Mouse (Mus musculus) ovary, adult 18-20 months (tissue): Measurements from ENCODE around the gene Svbp.

Source experiments
- DNase-seq: peaks from one replicate; pipeline ENCODE4 v3.0.0; 2022; ENCODE audit warnings: low spot score, mixed read lengths

Svbp gene

DNA sequence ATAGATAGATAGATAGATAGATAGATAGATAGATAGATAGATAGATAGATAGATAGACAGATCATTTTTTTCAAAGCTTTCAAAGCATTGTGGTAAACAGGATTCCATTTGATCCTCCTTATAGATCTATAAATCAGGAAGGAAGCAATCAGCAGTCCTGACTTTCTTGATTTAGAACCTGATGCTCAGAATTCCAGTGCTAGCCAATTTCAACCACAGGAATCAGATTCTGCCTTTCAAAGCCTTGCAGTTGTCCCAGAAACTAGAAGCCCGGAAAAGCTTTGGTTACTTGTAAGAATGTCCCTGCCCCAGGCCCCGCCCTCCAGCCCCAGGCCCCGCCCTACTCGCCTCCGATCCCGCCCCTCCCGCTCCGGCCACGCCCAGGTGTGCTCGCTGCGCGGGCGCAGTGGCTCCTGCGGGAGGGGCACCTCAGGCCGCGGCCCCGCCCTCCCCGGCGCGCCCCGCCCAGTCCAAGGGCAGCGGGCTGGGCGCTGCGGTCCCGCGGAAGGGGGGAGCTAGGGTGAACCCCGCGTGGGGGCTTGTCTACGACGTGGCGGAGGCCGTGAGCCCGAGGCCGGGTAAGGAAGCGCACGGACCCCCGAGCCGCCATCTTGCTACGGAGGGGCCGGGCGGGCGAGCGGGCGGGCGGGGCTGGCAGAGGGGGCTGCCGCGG, at the start of gene Svbp:
Svbp (plus strand) TSS at position 398 of the 673 bp plus-strand sequence.
- DNase-seq = peak; percentile 79

DNA sequence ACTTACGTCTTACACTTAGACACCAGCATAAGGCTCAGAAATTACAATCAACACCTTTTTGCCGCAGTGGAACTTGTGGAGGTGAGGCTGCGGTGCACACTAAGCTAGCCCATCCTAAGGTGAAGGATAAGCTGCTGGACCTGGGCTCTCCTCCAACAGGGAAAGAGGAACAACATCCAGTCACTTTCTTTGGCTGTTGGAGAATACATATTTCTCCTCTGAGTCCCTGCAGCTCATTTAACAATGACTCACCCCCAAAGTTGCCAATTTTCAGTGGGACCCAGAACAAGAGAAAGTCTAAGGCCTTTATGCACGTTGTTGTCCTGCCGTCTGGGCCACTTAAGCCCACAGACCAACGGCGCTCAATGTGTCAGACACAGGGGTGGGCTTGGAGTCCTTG, 48.3 kb upstream of the Svbp start:
- DNase-seq = no peak

DNA sequence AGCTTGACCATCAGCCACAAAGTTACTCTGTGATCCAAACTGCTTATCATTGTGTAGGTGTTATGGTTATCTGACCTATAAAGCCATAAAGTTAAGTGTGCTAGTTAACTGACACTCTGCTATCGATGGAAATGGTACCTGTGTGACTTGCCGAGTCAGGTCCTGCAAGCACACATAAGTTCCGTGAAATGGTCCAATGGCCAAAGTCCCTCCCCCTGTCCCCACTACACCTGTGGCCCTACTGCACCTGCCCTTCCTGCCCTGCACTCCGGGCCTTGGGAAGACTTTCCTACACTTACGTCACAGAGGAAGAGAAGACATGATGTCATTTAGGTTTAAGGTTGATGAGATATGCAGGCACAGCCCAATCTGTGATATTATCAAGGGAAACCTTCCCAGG, 47.8 kb upstream of the Svbp start:
- DNase-seq = no peak

DNA sequence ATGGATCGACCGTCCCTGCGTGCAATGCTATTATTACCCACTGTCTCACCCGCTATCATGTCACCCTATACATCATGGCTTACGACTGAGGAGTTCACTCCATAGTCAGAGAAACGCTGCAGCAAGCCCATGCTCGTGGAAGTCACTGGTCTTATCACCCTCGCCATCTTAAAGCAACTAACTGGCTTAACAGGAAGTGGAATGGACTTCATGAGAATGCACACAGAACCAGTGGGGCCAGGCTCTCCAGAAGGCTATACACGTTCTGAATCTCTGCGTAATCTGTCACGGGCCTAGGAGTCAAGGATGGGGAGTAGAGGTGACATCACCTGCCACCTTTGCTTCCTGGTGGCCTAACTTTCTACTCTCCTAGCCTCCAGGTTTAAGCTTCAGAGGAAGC, 46.4 kb upstream of the Svbp start:
- no peak for DNase-seq

DNA sequence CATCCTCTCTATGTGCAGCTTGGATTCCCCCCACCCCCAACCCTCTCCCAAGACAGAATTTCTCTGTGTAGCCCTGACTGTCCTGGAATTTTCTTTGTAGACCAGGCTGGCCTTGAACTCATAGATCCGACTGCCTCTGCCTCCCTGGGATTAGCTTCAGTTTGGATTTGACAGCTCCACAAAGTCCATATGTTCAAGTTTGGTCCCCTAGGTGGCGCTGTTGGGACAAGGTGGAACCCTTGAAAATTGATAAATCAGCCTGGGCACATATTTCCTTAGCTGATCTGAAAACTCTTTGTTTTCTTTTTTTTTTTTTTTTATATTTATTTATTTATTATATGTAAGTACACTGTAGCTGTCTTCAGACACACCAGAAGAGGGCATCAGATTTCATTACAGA, 37.9 kb upstream of the Svbp start:
- DNase-seq = no peak

DNA sequence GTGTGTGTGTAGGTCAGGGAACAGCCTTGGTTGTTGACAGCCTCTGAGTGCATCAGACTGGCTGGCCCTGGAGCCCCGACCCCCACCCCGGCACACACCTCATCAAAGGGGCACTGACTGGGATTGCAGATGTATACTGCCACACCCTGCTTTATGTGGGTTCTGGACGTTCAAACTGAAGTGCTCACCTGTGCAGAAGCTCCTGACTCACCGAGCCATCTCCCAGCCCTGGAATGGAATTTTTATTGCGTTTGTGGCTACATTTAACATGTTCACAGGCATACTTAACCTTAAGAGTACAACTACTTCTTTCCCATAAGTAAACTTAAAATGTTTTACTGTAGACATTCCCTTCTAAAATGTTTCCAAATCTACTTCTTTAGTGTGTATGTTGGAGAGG, 37.2 kb upstream of the Svbp start:
- no peak for DNase-seq

DNA sequence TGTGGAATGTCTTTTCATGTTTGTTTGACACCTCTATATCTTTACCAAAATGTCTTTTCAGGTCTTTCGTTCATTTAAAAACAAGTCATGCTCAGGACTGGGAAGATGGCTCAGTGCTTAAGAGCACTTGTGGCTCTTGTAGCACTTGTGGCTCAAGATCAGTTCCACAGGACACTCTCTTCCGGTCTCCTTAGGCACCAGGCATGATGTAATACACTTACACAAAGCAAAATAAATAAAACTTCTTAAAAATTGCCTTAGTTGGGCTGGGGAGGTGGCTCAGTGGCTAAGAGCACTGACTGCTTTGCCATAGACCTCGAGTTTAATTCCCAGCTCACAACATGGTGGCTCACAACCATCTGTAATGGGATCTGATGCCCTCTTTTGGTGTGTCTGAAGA, 33.7 kb upstream of the Svbp start:
- DNase-seq = no peak

DNA sequence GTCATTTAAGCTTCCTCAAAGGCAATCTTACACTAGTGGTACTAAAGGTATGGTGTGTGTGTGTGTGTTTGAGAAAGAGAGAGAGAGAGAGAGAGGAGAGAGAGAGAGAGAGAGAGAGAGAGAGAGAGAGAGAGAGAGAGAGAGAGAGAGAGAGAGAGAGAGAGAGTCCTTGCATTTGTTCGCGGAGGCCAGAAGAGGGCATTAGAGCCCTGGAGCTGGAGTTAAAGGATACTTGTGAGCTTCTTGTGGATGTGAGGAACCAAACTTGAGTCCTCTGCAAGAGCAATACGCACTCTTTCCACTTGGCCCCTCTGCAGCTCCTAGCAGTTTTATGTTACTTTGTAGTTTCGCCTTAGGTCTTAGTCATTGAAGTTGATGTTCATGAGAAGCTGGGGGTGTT, 32.1 kb upstream of the Svbp start:
- DNase-seq = no peak

DNA sequence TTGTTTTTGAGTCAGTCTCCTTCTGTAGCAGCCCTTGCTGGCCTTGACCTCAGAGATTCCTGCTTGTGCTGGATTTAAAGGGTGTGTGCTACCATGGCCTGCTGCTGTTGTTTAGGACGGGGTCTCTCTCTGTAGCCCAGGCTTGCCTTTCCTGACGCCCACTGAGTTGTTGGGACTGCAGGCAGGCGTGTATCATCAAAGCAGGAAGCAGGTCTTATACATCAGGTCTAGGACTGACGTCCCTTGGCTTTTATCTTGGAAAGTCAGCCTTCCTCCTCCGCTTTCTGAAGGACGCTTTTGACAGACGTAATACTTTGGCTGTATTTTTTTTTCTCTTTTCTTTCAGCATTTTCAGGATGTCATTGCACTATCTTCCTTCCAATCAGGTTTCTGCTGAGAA, 29.2 kb upstream of the Svbp start:
- DNase-seq = no peak

DNA sequence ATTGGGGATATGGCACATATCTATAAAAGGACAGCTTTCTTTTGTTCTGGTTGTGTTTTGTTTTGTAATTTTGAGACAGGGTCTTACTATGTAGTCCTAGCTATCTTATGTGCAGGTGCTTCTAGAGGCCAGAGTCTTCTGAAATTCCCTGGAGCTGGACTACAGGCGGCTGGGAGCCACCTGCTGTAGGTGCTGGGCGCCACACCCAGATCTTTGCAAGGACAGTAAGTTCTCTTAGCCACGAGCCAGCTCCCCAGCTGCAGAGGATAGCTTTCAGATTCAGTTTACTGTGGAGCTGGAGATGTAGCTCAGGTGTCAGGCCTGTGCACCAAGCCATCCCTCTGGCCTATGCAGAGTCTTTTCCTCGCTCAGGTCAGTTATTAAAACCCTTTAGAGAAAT, 28.0 kb upstream of the Svbp start:
- DNase-seq = no peak

DNA sequence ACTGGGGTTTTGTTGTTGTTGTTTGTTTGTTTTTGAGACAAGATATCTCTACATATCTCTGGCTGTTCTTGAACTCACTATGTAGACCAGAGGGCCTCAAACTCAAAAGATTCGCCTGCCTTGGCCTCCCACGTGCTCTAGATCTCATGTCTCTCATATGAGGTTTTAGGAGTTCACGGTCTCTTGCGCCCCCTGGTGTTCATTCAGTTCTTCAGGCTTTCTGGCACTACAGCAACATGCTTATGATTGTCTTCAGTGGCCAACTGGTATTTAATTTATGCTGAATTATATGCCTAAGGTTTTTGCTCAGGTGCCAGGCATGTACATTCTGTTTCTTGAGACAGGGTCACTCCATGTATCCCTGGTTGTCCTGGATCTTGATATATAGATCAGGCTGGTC, 27.4 kb upstream of the Svbp start:
- DNase-seq = peak; percentile 36

DNA sequence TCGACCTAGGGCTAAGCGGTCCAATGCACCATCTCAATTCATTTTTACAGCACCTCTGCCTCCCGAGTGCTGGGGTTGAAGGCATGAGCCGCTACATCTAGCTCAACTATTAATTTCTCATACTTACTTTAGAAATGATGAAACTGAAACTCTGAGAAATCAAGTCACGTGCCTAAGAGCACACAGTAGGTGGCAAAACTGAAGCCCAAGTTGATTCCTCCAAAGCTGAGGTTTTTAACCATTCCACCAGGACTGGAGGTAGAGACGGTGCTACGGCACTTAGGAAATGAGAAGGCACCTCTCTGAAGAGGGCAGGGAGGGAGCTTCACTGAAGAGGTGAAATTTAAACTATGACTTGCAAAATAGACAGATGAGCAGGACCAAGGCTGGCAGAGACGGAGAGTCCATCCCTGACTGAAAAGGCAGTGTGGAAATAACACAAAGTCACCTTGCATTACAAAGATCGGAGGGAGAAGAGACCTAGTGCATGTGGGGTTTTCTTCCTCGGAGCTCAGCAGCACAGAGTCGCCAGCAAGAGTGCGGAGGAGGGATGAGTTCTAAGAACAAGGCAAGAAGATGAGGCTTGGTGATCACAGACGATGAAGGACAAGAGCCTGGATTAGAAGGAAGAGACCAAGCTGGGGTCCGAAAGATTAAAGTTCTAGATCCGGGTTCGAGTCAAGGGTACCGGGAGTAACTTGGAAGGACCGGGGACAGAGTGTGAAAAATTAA, 22.0 kb upstream of the Svbp start:
- DNase-seq = no peak

DNA sequence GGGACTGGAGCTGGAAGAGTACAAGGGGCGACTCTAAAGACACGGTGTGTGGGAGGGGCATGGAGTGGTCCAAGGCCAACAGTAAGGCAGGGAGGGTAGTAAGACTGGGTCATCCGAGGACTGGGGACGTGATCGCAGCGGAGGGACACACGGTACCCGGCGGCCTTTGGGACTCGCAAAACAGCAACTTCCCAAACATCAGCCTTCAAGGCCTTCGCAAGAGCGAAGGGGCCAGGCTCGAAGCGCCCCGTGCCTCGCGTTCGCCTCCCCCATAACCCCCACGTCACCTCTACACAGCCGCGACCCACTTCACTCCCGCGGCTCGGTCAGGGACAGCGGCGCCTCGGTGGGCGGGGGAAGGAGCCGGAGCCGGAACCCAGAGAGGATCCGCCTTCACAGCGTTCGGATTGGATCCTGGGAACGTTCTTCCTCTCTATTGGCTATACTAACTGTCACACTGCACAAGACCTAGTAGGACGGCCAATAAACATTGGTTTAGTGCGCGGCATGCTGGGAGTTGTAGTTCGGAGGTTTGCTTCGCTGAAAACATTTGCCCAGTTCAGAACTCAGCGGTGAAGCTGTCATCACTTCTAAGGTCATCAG, 21.2 kb upstream of the Svbp start, which contains the start of gene Zfp691:
Zfp691 (minus strand) TSS at position 345 of the 603 bp plus-strand sequence.
- DNase-seq = peak; percentile 93

DNA sequence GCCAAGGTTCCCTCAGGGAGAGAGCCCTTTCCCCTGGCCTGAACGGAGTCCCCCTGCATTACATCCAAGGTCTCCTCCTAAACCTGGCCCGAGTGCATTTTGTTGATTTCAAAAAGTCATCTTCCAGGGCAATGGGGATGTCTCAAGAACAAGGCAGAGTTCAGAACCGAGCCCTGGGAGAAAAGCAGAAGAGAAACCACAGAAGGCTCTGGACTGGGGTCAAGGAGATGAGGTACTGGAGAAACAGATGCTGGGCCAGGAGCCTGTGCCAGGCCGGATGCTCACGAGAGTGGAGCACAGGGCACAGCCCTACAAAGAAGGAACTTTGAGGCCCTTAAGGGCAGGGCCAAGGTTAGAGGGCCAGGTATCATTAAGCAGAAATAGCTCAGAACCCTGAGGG, 17.4 kb upstream of the Svbp start:
- no peak for DNase-seq

DNA sequence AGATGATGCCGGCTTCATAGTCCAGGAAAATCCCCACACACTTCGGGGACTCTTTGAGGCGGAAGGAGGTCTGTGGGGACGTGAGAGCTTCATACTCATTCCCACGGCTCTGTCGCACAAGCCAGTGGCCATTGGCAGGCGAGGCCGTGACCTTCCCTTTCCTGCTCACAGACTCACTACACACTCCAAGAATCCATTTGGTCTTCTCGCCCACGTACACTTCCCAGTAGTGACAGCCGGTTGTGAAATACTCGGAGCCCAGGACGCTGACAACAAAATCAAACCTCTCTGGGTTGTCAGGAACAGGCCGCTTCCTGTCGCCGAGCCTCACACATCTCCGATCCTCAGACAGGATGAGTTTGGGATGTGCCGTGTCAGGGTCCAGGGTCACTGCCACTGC, 16.8 kb upstream of the Svbp start:
- no peak for DNase-seq

DNA sequence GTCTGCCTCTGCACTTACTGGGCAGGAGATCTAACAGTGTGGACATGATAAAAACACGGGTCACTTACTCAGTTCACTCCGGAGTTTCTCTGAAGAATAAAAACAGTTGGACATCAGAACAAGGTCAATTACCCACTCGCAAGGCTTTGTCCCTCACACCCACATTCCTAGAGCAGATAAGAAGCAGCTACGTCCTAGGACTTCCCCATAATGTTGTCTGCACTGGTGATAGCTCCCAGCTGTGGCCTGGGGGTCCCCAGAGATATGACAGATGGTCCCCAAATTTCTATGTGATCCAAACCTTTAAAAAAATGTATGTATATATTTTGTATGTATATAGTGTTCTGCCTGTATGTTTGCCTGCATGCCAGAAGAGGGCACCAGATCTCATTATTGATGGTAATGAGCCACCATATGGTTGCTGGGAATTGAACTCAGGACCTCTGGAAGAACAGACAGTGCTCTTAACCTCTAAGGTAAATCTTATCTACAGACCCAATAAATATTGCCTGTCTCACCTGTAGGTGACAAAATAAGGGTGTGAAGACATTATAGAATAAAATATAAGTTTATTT, 14.9 kb upstream of the Svbp start:
- no peak for DNase-seq

DNA sequence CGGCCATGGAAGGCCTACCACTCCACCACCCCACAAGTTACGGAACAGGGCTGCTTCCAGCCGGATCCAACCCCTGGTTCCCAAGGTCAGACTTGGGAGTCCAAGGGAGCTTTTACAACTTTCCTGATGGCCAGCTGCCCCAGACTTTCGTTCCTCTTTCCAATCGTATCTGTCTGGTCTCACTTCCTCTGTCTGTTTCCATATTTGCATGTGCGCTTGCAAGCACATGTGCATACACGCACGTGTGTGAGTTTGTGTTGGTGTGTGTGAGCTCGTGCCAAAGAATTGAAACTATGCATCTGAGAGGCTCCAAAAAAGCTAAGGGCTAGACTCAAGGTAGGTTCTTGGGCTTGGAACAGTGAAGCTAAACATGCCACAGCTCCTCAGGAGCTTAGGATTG, 13.7 kb upstream of the Svbp start:
- DNase-seq = no peak

DNA sequence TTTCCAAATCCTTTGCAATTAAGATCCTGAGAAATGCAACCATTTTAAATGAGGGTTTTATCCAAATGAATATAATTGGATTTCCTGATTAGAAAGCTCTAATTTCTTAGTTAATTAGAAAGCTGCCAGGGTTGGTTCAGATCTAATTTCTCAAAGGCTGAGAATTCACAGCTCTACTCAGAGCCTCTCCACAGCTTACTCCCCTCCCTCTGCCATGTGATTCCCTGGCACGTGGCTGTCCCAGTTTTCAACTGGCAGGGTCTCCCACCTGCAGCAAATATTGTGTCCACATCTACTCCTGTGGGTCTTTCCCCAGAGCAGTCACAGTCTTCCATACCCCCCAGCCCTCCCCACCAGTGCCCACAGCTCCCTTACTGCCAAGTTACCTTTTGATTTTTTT, 11.6 kb upstream of the Svbp start:
- DNase-seq = no peak

DNA sequence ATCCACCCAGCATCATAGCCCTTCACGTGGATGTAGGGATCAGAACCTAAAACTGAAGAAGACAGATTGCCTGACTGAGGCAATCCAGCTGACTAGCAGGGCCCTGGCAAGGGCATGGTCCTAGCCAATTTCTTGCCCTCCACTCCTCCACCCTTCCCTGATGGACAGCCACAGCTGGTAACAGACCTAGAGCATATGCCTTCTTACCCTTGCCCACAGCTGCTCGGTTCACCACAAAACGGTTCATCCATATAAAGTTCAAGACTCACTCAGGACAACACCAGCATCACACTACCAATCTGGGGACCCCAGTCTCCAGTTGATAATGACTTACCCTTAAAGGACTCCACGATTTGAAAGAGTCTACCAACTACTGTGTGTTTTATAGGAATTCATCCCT, 9.3 kb upstream of the Svbp start:
- no peak for DNase-seq

DNA sequence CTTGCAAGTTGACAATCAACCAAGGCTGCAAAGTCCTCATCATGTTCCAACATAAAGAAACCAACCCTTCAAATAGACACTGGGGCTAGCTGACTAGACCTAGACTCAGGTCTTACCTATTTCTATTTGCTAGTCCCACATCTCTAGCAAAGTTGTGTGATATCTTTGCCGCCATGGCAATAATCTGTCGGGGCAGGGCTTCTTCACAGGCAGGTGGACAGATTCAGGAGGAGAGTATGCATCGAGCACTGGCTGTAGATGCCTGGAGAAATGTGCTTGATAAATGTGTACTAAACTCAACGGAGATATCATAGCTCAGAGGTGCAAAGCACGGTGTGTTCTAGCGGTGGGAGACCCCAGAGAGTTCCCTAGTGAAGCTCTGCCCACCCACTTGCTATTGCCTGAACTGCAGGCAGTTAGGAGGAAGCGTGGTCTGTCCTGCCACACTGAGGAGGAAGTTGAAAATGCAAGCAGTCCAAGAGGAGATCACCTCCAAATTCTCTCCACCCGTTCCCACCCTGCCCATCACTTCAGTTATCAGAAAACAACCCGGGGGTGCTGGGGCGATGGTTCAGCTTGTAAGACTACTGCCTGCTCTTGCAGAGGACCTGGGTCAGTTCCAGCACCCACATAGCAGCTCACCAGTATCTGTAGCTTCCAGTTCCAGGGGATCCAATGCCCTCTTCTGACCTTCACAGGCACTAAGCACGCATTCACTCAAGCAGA, 6.9 kb upstream of the Svbp start:
- DNase-seq = no peak

DNA sequence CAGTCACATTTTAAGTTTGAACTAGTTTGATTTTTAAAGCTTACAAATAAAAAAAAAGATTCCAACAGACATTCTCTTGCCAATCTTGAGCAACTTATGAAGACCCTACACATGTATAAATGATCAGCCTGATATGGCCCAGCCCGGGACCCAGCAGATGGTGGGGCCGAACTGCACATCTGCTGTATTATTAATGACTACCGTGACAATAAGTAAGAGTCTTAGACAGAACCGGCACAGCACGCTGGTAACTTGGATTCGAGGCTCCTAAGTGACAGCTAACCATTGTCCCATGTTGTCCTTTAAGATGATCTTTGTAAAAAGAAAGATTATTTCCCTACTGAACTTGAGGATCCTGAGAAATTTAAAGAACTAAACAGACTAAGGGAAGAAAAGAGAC, 5.7 kb upstream of the Svbp start:
- DNase-seq = no peak

DNA sequence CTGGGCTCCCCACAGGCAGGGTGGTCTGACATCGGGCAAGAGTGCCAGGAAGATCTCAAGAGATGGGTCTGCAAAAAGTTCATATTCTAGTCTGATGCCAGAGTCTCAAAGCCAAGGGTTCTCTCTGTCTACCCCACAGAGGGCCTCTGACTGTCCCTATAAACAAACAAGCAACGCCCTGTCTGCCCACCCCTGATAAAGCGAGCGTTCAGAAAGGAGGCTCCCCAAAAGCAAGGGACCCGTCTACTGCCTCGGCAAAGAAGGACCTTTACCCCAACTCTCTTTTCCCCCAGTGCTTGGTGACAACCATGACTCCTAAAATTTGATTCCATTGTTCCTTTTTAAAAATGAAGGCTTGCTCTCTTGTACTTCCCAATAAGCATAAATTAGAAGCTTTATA, 5.2 kb upstream of the Svbp start, which contains the start of gene Ermap:
Ermap (minus strand) TSS at position 148 of the 400 bp plus-strand sequence.
- no peak for DNase-seq
